Mouse (Mus musculus): ENCODE results near the gene Rtkn2.

Rtkn2 gene

DNA sequence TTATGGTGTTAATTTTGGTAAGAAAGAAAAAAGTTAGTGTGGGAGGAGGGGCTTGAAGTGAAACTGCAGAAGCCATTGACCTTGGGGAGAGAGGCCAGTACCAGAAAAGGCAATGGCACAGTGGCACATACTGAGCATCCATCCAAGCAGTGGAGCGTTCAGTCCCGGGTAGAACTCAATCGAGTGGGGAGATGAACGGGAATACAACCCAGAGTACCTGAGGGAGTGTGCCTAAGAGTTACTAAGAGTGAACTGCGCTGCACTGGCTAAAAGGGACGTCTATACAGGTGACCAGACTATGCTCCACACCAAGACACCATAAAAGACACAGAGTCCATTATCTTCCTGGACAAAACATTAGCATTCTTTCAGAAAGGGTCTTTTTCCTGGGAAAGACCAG lies 128.3 kb downstream of the Rtkn2 start:
- no peak for DNase-seq
